In the genomic region with DNA sequence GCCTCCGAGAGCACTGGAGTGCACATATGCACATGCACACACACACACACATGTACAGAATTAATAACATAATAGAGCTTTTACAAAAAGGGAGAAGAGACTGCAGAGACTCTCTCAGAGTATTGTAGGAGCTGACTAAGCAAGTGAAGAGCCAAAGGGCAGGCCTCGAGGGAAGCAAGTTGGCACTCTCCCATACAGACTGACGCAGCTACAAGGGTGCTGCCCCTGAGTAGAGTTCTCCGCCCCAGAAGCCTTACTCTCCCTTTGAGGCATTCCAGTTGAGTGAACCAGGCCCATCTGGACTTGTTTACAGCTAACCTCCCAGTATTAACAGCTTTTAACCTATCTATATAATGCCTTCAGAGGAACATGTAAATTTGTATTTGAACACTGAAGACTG, we compare ENCODE assay signal across 11 mouse cellular contexts. TPM values are rescaled to one million over a fixed set of nuclear protein-coding genes. Genes with fewer than 3 reads are reported as not detected.
DNase-seq lines count a peak whose midpoint lies in the region; ATAC-seq and TF ChIP-seq lines count a peak whose summit lies in the region.
"Had no signal": no experiment of that assay in that cellular context is flagged by ENCODE, and none has a peak within 500 bp of the region (broad histone marks: within the 10 kb centered on the region; RNA-seq: fewer than 3 reads in every experiment).

No protein-coding gene starts in this region.

- WGBS in heart, embryonic 12.5 days, result 80% methylated on average over 4 of the region's 4 CpGs
- WGBS in lung, postnatal 0 days, result 29% methylated on average over 4 of the region's 4 CpGs
- WGBS in midbrain, embryonic 15.5 days, result 77% methylated on average over 4 of the region's 4 CpGs

- H3K4me1 ChIP-seq in heart, embryonic 12.5 days (replicated peaks), result no peaks in the 10 kb centered on the region
- H3K4me1 ChIP-seq in lung, postnatal 0 days (ENCODE audit: insufficient read depth, low read depth, low read length), result no peaks in the 10 kb centered on the region
- H3K4me1 ChIP-seq in midbrain, embryonic 15.5 days, result no peaks in the 10 kb centered on the region
- H3K4me1 ChIP-seq: forebrain, embryonic 13.5 days had no signal

- no peak overlapping the region for H3K4me3 ChIP-seq in heart, embryonic 12.5 days
- H3K4me3 ChIP-seq in lung, postnatal 0 days (ENCODE audit: low read depth, low read length), result no peak overlapping the region
- H3K4me3 ChIP-seq in midbrain, embryonic 15.5 days, result no peak overlapping the region
- H3K4me3 ChIP-seq: forebrain, embryonic 13.5 days; limb, embryonic 12.5 days had no signal

- intact Hi-C loops in heart, postnatal 25 days (cut with DNase I), result no loop called here

- H3K27ac ChIP-seq in heart, embryonic 12.5 days (ENCODE audit: poor library complexity, severe bottlenecking), result no peak overlapping the region
- H3K27ac ChIP-seq in lung, postnatal 0 days (ENCODE audit: low read length), result peak overlapping the region; percentile 72
- no peak overlapping the region for H3K27ac ChIP-seq in midbrain, embryonic 15.5 days
- H3K27ac ChIP-seq: forebrain, embryonic 13.5 days; limb, embryonic 12.5 days had no signal

- H3K9me3 ChIP-seq in heart, embryonic 12.5 days (replicated peaks), result no peaks in the 10 kb centered on the region
- H3K9me3 ChIP-seq in lung, postnatal 0 days (ENCODE audit: low read length), result no peaks in the 10 kb centered on the region
- H3K9me3 ChIP-seq in midbrain, embryonic 15.5 days, result no peaks in the 10 kb centered on the region
- H3K9me3 ChIP-seq: forebrain, embryonic 13.5 days; limb, embryonic 12.5 days had no signal

- H3K9ac ChIP-seq in heart, embryonic 12.5 days, result no peak overlapping the region
- no peak overlapping the region for H3K9ac ChIP-seq in lung, postnatal 0 days (replicated peaks; ENCODE audit: low read depth)
- H3K9ac ChIP-seq in midbrain, embryonic 15.5 days, result no peak overlapping the region
- H3K9ac ChIP-seq: forebrain, embryonic 13.5 days; limb, embryonic 12.5 days had no signal

- ATAC-seq in heart, embryonic 12.5 days (ENCODE audit: insufficient number of reproducible peaks, low FRiP score), result no peak
- ATAC-seq in lung, postnatal 0 days, result peak; percentile 83
- ATAC-seq in midbrain, embryonic 15.5 days (replicated peaks), result no peak
- ATAC-seq: forebrain, embryonic 13.5 days had no signal

- no peaks in the 10 kb centered on the region for H3K27me3 ChIP-seq in heart, embryonic 12.5 days (replicated peaks)
- H3K27me3 ChIP-seq in lung, postnatal 0 days (replicated peaks; ENCODE audit: insufficient read depth, low read length), result no peaks in the 10 kb centered on the region
- H3K27me3 ChIP-seq in midbrain, embryonic 15.5 days (replicated peaks), result no peaks in the 10 kb centered on the region
- H3K27me3 ChIP-seq: forebrain, embryonic 13.5 days; limb, embryonic 12.5 days had no signal

- TF ChIP-seq EP300 in lung, postnatal 0 days (IDR thresholded peaks at IDR 0.05), result no peak

- no peaks in the 10 kb centered on the region for H3K36me3 ChIP-seq in heart, embryonic 12.5 days
- H3K36me3 ChIP-seq in lung, postnatal 0 days (ENCODE audit: insufficient read depth, low read length), result no peaks in the 10 kb centered on the region
- H3K36me3 ChIP-seq in midbrain, embryonic 15.5 days (replicated peaks), result no peaks in the 10 kb centered on the region
- H3K36me3 ChIP-seq: limb, embryonic 12.5 days had no signal

- no peak for TF ChIP-seq CTCF in lung, postnatal 0 days (IDR thresholded peaks at IDR 0.05)

- no peak overlapping the region for H3K4me2 ChIP-seq in heart, embryonic 12.5 days
- H3K4me2 ChIP-seq in lung, postnatal 0 days (replicated peaks; ENCODE audit: low read depth, low read length), result no peak overlapping the region
- H3K4me2 ChIP-seq in midbrain, embryonic 15.5 days, result no peak overlapping the region
- H3K4me2 ChIP-seq: forebrain, embryonic 13.5 days; limb, embryonic 12.5 days had no signal

- DNase-seq in heart, adult 18-20 months, result peak; percentile 81 to 83
- peak; percentile 40 for DNase-seq in brain, adult 2 months (ENCODE audit: low read depth, low spot score)
- DNase-seq in heart, postnatal 25 days (ENCODE audit: low spot score), result peak; percentile 66
- peak; percentile 87 for DNase-seq in lung, postnatal 0 days (ENCODE audit: low spot score)
- DNase-seq in frontal cortex, postnatal 10 days (ENCODE audit: low spot score in 2 of 2), result no peak
- DNase-seq in B cell, adult 2 months, result no peak

RNA-seq across cellular contexts. Expression of a gene that starts 54.4 kb away (rescaled TPM):
- not detected for total RNA-seq in heart, adult 18-20 months (2021)
- polyA plus RNA-seq in heart, embryonic 12.5 days (2016; fragmentation: Nextera tagmentation; extraction: Ambion mirVana), result not detected in 2 replicates
- total RNA-seq in heart, postnatal 25 days (2021), result not detected
- not detected in 2 replicates for polyA plus RNA-seq in lung, postnatal 0 days (2015; fragmentation: Nextera tagmentation; extraction: Ambion mirVana)
- not detected in 2 replicates for polyA plus RNA-seq in midbrain, embryonic 15.5 days (2015; fragmentation: Nextera tagmentation; extraction: Ambion mirVana)
- total RNA-seq: adrenal gland, postnatal 4 days had no signal
- polyA plus RNA-seq: forebrain, embryonic 13.5 days; limb, embryonic 12.5 days had no signal

Comparison
In these comparisons a context has a peak if more than half of its experiments do, and no peak if none do; other contexts are left out.
1. DNase-seq: peak in heart, adult 18-20 months (2 of 2), brain, adult 2 months (single experiment), heart, postnatal 25 days (single experiment) and lung, postnatal 0 days (single experiment); none in frontal cortex, postnatal 10 days (0 of 2) and B cell, adult 2 months (0 of 2).